Mouse (Mus musculus): ENCODE data around the gene Sarm1.

Sarm1 gene

DNA sequence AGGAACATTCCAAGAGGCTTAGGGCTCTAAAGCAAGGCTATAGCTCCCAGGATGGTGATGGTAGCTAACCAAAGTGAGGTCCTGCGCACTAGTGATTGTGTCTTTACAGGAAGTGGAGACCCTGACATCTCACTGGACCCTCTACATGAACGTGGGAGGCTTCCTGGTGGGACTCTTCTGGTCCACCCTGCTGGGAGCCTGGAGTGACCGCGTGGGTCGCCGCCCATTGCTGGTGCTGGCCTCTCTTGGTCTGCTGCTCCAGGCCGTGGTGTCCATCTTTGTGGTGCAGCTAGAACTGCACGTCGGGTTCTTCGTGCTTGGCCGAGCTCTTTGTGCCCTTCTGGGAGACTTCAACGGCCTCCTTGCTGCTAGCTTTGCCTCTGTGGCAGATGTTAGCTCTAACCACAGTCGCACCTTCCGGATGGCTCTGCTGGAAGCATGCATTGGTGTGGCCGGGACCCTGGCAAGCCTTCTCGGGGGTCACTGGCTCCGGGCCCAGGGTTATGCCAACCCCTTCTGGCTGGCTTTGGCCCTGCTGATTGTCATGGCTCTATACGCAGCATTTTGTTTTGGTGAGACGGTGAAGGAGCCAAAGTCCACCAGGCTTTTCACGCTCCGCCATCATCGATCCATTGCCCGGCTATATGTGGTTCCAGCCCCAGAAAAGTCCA is 31.2 kb downstream of the Sarm1 start:
- no peak for ATAC-seq (ENCODE audit: insufficient number of reproducible peaks, low FRiP score, low TSS enrichment)

DNA sequence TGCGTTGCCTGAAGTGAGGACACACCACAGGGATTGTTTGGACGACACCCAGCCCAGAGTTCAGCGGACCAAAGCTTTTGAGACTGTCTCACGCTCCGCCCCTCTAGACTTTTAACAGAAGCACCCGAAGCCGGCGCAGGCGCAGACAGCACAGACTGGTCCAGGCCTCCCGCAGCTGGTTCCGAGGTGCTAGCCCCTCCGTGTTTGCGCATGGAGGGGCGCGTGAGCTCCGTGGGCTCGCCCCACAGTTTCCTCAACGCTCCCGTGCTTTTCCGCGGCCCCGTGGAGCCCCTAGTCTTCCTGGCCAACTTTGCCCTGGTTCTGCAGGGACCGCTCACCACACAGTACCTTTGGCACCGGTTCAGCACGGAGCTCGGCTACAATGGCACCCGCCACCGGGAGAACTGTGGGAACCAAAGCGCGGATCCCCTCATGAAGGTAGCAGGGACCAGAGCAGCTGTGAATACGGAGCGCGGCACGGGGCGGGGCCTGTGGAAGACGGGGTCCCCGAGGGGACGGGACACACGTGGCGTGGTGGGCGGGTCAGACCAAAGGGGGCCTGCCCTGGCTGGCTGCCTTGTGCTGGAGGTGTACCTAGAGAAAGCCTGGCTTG is 31.9 kb downstream of the Sarm1 start, which contains the start of gene Slc46a1:
Gene Slc46a1, plus strand, starts transcription at position 130 of the 613 bp plus-strand sequence.
- peak; percentile 52; the same call in 1 of the 2 replicates for ATAC-seq (ENCODE audit: insufficient number of reproducible peaks, low FRiP score, low TSS enrichment)

DNA sequence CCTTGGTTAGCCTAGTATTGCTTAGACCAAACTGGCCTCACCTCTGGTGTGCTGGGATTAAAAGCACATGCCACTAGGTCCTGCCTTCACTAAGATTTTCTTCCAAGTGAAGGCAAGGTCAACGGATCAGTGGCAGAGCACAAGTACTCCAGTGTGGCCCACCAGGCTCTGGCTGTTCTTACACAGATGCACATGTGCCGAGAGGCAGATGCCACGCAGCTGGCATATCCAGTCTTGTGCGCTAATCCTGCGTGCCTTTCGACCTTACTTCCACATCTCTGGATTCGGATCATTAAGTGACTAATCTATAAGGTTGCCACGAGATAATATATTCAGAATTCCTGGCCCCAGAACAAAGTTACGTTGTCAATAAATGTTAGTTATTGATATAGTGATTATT is 32.4 kb downstream of the Sarm1 start:
- ATAC-seq (ENCODE audit: insufficient number of reproducible peaks, low FRiP score, low TSS enrichment) = no peak

DNA sequence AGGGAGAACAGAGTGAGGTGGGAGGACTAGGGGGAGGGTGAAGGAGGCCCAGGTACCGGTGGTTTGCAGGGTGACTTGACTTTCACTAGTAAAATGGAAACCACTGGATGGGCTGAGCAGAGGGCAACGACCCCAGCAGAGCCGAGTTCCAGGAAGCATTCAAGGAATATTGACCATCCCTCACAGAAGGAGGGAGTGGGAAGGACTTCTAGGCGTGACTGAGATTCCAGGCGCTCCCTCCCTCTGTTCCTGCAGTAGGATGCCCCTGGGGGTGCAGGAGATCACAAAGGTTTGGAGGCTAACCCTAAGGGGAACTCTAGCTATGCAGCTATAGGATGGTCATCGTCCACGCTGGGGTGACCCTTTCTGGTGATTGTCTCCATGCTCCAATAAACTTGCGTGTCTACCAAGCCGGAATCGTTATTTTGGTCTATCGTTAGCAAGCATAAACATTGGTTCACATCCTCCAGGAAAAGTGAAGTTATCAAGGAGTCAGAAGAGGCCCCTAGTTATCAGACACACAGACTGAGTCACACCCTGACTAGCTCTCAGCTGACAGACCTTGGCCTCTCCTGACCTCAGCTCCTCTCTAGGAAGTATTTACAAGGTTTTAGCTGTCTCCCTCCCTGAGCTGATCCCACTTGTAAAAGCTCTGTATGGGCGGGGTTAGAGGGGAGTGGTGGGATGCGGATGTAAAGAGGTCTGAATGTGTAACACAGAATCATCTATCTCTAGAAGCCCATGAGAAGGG is 34.1 kb downstream of the Sarm1 start:
- ATAC-seq (ENCODE audit: insufficient number of reproducible peaks, low FRiP score, low TSS enrichment) = no peak

DNA sequence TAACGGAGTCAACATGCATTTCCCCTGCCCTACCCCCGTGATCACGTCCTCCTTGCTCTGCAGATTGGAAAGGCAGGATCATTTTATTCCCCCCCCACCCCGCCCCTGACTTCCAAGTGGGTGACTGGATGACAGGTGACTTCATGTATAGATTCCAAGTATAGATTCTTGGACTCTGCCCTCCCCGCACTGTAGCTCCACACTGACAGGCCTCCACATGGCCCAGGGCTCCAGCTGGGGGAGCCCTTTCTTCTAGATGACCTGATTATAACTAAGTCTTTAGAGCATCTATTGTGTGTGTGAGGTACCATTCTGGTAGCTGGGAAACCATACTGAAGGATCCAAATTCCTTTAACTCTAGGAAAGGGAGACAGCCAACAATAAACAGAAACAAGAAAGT is 34.9 kb downstream of the Sarm1 start:
- ATAC-seq (ENCODE audit: insufficient number of reproducible peaks, low FRiP score, low TSS enrichment) = no peak

DNA sequence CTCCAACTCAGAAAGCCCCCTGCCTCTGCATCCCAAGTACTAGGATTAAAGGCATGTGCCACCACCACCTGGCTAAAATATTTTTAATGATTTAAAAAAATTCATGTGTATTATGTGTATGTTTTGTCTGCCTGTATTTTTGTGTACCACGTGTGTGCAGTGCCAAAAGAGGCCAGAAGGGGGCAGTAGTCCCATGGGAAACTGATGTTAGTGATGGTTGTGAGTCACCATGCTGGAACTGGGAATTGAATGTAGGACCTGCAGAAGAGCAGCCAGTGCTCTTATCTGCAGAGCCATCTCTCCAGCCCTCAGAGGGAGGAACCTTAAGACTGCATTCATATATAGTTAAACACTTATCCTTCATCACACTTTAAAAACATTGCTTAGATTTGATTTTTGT is 35.7 kb downstream of the Sarm1 start:
- no peak for ATAC-seq (ENCODE audit: insufficient number of reproducible peaks, low FRiP score, low TSS enrichment)

DNA sequence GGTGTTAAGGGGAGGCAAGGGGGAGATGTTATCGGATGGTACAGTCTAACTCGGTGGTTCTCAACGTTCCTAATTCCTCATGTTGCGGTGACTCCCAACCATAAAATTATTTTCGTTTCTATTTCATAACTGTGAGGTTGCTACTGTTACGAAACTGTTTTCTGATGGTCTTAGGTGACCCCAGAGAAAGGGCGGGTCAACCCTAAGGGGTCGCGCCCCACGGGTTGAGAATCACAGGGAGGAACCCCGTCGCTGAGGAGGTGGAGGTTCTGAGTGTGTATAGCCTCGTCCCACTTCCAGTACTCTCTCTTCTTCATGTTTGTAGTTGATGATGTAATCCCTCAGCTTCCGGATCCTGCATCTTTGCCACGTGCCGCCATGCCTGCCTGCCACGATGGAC is 38.8 kb downstream of the Sarm1 start:
- no peak for ATAC-seq (ENCODE audit: insufficient number of reproducible peaks, low FRiP score, low TSS enrichment)

DNA sequence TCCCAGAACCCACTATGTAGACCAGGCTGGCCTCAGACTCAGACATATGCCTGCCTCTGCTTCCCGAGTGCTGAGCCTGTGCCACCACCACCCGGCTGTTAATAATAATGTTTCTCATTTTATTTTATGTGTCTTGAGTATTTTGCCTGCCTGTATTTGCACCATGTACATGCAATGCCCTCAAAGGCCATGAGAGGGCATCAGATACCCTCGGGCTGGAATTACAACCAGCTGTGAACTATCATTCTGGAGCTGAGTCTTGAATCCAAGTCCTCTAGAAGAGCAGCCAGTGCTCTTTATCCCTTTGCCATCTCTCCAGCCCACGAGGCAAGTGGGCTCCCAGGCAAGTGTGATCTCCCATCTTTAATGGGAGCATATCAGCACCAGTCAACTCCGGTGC is 42.2 kb downstream of the Sarm1 start:
- ATAC-seq (ENCODE audit: insufficient number of reproducible peaks, low FRiP score, low TSS enrichment) = no peak

DNA sequence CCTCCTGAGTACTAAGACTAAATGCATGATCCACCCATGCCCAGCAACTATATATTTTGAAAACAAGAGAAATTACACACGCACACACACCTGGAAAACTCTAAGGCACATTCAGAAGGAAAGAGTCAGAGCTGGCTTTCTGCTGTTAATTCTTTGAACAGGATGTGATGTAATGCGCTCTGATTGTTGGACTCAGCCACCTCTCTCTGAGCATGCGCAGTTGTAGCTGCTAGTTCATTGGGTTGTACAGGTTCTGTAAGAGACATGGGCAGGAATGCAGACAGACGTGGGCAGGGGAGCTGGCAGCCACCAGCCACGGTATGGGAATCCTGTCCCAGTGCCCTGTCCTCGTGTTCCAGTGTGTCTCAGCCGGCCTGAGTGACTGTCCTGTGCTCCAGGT is 43.3 kb downstream of the Sarm1 start:
- no peak for ATAC-seq (ENCODE audit: insufficient number of reproducible peaks, low FRiP score, low TSS enrichment)

DNA sequence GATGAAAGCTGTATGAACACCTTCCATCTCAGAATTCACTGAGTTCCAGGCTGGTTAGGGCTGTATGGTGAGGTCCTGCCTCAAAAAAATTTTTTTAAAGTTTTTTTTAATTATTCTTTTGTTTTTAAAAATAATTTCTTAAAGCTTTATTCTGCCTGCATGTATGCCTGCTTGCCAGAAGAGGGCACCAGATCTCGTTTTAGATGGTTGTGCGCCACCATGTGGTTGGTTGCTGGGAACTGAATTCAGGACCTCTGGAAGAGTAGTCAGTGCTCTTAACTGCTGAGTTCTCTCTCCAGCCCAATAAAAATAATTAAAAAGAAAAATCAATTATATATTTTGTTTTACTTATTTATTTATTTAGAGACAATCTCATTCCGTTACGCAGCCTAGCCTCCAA is 43.9 kb downstream of the Sarm1 start:
- ATAC-seq (ENCODE audit: insufficient number of reproducible peaks, low FRiP score, low TSS enrichment) = no peak

DNA sequence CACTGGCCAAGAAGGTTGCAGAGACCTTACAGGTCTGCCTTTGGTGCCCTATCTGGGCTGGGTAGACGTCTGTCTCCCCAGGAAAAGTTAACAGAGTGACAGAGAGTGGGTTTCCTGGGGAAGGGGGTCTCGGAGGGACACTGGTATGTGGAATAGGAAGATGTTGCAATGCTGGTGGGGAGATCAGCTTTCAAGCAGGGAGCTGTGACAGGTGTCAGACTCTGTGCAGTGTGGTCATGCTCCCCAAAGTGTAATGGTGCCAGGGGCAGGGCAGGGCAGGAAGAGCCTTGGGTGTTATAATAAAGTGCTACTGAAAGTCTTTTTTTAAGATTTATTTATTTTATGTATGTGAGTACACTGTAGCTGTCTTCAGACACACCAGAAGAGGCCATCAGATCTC is 47.2 kb downstream of the Sarm1 start:
- no peak for ATAC-seq (ENCODE audit: insufficient number of reproducible peaks, low FRiP score, low TSS enrichment)

DNA sequence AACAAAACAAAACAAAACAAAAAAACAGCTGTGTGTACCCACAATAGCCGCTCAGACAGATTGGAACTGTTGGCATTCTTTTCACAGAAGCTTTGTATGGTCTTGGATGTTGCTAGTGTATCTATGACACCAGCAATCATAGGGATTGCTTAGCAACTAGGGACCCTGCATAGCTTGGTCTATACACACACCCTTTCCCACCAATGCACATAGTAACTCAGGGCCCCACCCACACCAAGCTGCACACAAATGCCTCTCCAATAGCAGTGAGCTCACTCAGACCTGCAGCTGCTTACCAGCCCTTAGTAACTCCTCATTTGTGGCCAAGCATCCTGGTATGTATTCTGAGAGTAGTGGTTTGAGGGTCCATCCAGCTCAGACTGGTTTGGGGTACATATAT is 49.3 kb downstream of the Sarm1 start:
- no peak for ATAC-seq (ENCODE audit: insufficient number of reproducible peaks, low FRiP score, low TSS enrichment)

DNA sequence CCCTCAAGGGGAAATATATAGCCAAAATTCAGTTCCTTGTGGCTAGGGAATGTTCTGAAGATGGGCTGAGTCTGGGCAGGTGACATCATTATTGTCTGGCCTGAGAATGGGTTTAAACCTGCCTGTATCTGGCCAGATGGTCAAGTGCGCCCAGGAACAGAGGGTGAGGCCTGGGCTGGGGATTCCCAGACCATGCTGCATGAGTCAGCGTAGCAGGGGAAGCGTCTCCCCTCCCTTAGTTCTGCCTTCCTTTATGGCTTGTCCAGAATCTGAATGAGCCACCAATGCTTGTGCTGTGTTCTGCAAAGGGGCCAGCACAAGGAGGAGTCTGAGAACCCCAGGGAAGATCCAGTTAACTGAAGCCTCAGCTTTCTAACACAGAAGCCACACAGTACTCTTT is 50.4 kb downstream of the Sarm1 start:
- ATAC-seq (ENCODE audit: insufficient number of reproducible peaks, low FRiP score, low TSS enrichment) = no peak

DNA sequence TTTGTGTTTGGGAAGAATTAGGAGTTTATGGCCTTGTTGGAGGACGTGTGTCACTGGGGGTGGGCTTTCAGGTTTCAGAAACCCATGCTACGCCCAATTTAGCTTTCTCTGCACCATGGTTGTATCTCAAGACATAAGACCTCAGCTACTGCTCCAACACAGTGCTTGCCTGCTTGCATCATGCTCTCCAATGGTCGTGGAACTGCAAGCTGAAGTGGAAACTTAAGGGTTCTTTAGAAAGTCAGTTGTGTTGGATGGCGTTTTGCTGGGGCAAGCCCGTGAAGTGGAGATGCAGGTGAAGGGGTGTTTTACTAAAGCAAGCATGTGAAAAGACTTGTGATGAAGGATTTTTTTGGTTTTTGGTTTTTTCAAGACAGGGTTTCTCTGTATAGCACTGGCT is 54.4 kb downstream of the Sarm1 start:
- no peak for ATAC-seq (ENCODE audit: insufficient number of reproducible peaks, low FRiP score, low TSS enrichment)

DNA sequence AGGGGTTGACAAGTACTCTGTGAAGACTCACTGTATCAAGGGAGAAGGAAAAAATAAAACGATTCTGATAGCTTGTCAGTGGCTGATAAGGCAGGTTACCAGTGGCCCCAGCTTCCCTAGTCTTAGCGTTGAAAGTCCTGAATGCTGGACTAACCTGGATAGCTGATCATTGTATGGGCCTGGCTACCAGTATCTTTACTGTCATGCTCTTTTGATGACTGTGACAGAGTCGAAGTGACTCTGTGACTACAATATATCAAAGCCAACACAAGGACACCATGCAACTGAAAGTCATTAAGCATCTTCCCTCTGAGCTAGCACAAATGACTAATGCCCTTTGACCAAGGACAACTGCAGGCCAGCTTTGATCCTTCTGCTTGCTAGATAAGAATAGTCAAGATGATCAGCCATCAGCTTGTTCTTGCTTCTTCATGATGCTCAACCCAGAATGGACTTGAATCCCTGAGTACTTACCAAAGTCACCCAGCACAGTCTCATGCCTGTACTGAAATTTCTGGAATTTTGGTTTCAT is 59.1 kb downstream of the Sarm1 start:
- ATAC-seq (ENCODE audit: insufficient number of reproducible peaks, low FRiP score, low TSS enrichment) = no peak

DNA sequence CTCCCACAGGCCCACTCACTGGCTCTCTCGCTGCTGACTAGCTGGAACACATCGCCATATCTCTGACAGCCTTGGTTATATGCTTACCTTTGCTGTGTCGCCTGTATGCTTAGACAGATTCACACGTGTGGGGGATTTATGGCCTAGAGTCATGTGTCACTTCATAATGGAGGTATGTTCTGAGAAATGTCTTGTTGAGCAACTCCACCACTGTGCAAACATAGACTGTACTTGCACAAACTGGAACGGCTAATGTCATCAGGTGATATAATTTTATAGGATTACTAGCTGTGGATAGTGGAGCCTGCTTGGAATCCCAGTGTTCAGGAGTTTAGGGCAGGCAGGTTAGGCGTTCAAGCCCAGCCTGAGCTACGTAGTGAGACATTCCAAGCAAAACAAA is 60.4 kb downstream of the Sarm1 start:
- no peak for ATAC-seq (ENCODE audit: insufficient number of reproducible peaks, low FRiP score, low TSS enrichment)

DNA sequence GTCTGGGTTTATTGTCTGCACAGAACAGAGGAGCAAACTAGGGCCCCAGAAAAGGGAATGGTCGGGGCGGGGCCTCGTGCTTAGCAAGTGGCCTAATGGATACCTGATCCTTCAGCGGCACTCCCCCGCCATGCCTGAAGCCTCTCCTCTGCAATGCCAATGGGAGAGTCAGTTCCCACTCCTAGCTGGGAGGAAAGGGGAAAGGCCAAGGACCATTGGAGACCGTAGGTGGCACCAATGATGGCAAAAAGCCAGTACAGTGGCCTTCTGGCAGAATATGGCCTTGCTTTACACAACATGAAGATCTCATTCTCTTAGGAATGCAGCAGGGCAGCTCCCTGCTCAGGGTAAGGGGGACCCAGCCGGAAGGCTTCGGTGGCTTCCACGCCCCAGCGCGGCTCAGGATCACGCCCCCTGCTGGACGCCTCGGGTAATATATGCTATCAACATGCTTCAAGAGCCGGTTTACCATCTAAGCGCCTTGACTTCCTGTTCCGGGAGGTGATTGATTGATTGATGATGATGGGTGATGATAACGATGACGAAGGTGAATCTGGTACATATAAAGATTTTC is 61.7 kb downstream of the Sarm1 start:
- ATAC-seq (ENCODE audit: insufficient number of reproducible peaks, low FRiP score, low TSS enrichment) = no peak

DNA sequence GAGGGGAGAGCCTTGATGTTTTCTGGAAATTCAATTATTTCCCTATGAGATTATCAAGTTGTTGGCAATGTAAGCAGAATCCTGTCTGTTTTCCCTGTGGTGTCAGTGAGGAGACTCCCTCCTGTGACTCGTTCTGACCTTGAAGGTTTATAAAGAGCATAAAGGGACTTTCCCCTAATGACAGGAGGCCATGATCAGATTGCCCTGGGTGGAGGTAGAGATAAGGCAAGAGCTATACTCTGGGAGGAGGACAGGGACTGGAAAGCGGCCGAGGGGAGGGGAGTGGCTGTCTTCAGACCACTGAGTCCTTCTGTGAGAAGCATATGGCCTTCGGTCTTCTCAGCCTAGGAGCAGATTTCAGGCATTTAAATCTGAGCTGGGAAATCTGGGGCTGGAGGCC is 63.5 kb downstream of the Sarm1 start:
- ATAC-seq (ENCODE audit: insufficient number of reproducible peaks, low FRiP score, low TSS enrichment) = no peak

DNA sequence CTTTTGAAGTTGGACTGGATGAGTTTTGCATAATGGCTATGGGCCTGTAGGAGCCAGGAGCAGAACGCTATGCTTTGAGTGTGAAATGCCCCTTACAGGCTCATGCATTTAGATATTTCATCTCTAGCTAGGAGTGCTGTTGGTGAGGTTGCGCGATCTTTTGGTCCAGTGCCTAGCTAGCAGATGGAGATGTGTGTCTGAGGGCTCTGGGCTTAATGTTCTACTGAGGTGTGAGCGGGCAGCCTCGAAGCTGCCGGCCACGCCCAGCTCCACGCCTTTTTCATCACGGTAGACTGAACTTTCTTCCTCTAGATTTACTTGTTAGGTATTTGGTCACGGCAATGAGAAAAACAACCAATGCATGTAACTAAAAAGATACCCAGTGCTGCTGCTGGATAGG is 66.4 kb downstream of the Sarm1 start:
- no peak for ATAC-seq (ENCODE audit: insufficient number of reproducible peaks, low FRiP score, low TSS enrichment)

DNA sequence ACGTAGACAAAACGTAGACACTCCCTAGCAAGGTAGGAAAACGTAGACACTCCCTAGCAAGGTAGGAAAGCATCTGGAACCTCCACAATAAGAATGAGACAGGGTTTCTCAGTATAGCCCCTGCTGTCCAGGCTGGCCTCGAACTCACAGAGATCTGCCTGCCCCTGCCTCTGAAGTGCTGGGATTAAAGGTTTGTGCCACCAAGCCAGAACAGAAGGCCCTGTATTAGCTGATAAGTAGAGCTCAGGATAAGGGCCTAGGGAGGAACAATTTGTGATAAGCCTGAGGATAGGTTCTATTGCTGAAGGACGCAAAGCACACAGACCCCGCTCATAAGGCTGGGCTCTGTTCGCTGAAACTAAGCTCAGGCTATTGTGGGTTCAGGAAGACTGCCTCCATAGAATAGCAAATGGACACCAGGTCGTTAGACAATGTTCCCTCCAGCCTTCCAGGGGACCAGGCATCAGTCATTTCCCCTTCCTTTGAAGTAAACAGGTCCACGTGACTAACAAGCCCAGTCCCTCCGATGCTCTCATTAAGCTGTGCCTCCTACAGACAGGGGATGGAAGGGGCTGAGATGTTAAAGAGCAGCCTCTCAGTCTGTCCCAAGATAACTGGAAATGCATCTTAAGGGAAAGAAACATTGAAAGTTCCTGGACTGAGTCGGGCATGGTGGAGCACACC is 67.2 kb downstream of the Sarm1 start:
- no peak for ATAC-seq (ENCODE audit: insufficient number of reproducible peaks, low FRiP score, low TSS enrichment)

DNA sequence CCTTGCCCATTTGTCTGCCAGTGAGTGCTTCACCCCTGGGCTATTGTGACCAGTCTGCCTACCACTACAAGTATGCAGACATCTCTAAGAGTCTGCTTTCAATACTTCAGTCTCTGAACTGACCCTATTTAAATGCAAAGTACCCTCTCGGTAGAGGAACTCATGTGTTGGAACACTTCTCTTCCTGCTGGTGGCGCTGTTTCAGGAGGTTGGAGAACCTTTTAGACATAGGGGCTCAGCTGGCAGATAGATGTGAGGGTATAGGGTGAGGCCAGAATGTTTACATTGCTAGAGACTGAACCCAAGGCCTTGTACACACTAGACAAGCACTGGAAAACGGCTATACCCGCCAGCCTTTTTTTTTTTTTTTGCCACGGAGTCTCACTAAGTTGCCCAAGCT is 69.2 kb downstream of the Sarm1 start:
- ATAC-seq (ENCODE audit: insufficient number of reproducible peaks, low FRiP score, low TSS enrichment) = no peak
